Mouse (Mus musculus) stomach, postnatal 0 days (tissue): ENCODE data around the gene Wdr91. TPM values are rescaled to one million over a fixed set of nuclear protein-coding genes. Genes with fewer than 3 reads are reported as not detected.

Experiments
- ATAC-seq: fragments of 200-750 bp; cut with Nextera tagmentation; 2 replicates; pipeline ENCODE4 v1.8.0; 2017; ENCODE audit not compliant: low FRiP score, low TSS enrichment
- DNase-seq: peaks from one replicate; pipeline ENCODE4 v3.0.0-alpha.2; 2016; ENCODE audit warnings: low spot score
- H3K27ac ChIP-seq: fragments of 300-500 bp; sonication (generic); replicated peaks from 2 replicates; pipeline ENCODE4 v1.5.1; 2014; ENCODE audit warnings: mild to moderate bottlenecking, control low read depth
- H3K27me3 ChIP-seq: fragments of 300-500 bp; sonication (generic); 2 replicates; pipeline ENCODE4 v1.6.1; 2014; ENCODE audit warnings: low read length; ENCODE audit not compliant: control insufficient read depth, insufficient read depth
- H3K36me3 ChIP-seq: fragments of 300-500 bp; sonication (generic); 2 replicates; pipeline ENCODE4 v1.6.1; 2014; ENCODE audit warnings: low read length, mixed read lengths; ENCODE audit not compliant: control insufficient read depth, insufficient read depth
- H3K4me1 ChIP-seq: fragments of 300-500 bp; sonication (generic); replicated peaks from 2 replicates; pipeline ENCODE4 v1.6.1; 2014; ENCODE audit warnings: antibody characterized with exemption; ENCODE audit not compliant: control insufficient read depth, insufficient read depth
- H3K4me2 ChIP-seq: fragments of 300-500 bp; sonication (generic); replicated peaks from 2 replicates; pipeline ENCODE4 v1.6.1; 2014; ENCODE audit warnings: low read depth, mild to moderate bottlenecking, control low read depth, moderate library complexity
- H3K4me3 ChIP-seq: fragments of 300-500 bp; sonication (generic); 2 replicates; pipeline ENCODE4 v1.5.1; 2014; ENCODE audit warnings: low read depth, low read length, control low read depth
- H3K9ac ChIP-seq: fragments of 300-500 bp; sonication (generic); 2 replicates; pipeline ENCODE4 v1.6.1; 2014; ENCODE audit warnings: mild to moderate bottlenecking, low read length, control low read depth, mixed read lengths
- H3K9me3 ChIP-seq: fragments of 300-500 bp; sonication (generic); 2 replicates; pipeline ENCODE4 v1.6.1; 2016; ENCODE audit warnings: low read length; ENCODE audit not compliant: control insufficient read depth
- CTCF ChIP-seq: IDR thresholded peaks from 2 replicates; pipeline ENCODE4 v1.5.1; 2016; ENCODE audit warnings: antibody characterized with exemption, low read depth, mild to moderate bottlenecking, moderate library complexity
- EP300 ChIP-seq: optimal IDR thresholded peaks from 2 replicates; pipeline ENCODE3; 2016; ENCODE audit warnings: antibody characterized with exemption
- WGBS: fragments of 180-500 bp; shearing (Covaris S2); extraction: QIAGEN DNeasy Blood & Tissue Kit; methylation state at CpG from one replicate; pipeline ENCODE4 v1.1.7; 2014; 5-methylcytosine and 5-hydroxymethylcytosine counted together
- polyA plus RNA-seq: library from polyadenylated mRNA; unstranded; fragments of >200 nt; fragmentation: Nextera tagmentation; extraction: Ambion mirVana; gene quantifications from 2 replicates; pipeline ENCODE4 v1.2.1, GENCODE M21; 2015

Gene Wdr91
- polyA plus RNA-seq = 4.5 and 5.0 TPM in 2 replicates

DNA sequence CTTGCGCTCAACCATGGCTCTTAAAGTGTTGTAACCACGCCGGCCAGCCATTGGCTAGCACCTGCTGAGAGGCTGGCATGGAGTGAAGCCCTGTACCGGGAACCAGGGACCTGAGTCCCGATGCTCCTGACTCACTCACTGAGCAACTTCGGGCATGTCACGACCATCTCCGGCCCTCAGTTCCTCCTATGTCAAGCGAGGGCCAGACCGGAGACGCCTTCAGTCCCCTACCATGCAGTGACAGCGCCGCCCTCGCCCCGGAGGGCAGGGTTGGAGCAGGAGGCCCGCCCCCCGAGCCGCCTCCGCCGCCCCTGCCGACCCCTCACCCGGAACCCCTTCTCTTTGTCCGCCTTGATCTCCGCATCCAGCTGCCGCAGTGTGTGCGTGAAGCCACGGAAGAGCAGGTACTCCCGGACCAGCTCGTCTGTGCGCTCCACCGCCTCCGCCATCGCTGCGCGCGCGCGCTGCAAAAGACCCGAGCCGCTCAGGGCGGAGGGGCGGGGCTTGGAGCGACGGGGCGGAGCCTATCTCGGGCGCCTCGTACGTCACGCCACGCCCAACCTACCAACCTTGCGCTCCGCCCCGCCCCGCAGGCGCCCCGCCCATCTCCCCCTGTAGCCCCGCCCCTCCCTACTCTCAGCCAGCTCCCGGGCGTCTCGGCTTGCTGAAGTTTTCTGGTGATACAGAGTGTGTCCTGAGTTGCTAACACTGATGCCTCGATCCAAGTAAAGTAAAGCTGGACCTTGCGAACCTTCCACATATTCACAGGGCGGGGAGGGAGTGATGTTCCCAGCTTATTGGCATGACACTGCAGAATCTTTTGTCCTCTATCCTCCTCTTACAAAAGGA is at the start of gene Wdr91:
Wdr91 (minus strand) TSS at position 506 of the 849 bp plus-strand sequence.
- Histone ChIP-seq H3K27me3 (no peaks in the 10 kb centered on the region), H3K4me1 (no peaks in the 10 kb centered on the region), H3K9ac (peak within 1 kb of the TSS; percentile 73), H3K27ac (peak within 1 kb of the TSS; percentile 84), H3K36me3 (0 out of 2 replicates have a peak, but pooled peaks cover 4% of the 10 kb centered on the region), H3K9me3 (no peaks in the 10 kb centered on the region), H3K4me2 (peak within 1 kb of the TSS; percentile 75), H3K4me3 (peak within 1 kb of the TSS; percentile 79)
- ATAC-seq = peak; percentile 94
- DNase-seq = peak; percentile 97
- under 1% methylated on average over 59 of the region's 64 CpGs for WGBS
- no peak for TF ChIP-seq EP300
- peak; percentile 49 for TF ChIP-seq CTCF

DNA sequence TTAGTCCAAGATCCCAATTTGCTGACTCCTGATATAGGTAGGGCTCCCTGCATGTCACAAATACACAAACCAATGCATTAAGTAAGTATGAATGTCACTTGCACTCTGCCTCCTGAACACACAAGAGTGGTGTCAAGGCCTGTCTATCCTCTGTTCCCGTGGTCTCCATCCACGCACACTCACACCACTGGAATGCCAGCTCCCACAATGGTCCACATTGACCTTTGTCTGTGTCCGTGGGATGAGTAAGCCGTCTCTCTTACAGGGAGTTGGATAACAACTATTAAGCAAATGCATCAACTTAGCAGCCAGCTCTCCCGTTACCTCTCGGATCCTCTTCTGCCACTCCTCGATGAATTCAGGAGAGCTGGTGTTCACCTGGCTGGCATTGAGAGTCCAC is 48.5 kb upstream of the Wdr91 start:
- 86% methylated on average over 7 of the region's 7 CpGs for WGBS
- Histone ChIP-seq H3K27me3 (no peaks in the 10 kb centered on the region), H3K36me3 (no peaks in the 10 kb centered on the region), H3K9ac (no peak overlapping the region), H3K4me2 (no peak overlapping the region), H3K9me3 (no peaks in the 10 kb centered on the region), H3K4me3 (no peak overlapping the region), H3K27ac (no peak overlapping the region), H3K4me1 (no peaks in the 10 kb centered on the region)
- no peak for ATAC-seq
- TF ChIP-seq EP300 = no peak
- no peak for TF ChIP-seq CTCF
- DNase-seq = no peak

DNA sequence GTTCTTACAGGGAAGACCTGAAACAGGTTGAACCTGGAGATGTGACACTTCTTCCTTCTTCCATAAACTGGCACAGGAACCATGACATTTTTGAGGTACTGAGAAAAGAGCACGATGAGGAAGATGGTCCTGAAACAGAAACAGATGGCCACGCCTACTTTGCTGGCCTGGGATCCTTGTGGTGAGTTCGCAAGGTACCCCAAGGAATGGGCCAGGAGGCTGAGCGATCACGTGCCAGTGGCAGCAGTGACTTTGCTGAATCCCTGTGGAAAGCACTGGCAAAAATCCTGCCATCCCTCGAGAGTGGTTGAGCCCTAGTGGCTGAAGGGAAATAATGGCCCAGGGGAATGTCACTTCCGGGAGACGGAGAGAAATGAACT is 45.2 kb upstream of the Wdr91 start:
- no peak for ATAC-seq
- H3K9me3 ChIP-seq = no peaks in the 10 kb centered on the region
- H3K27me3 ChIP-seq = no peaks in the 10 kb centered on the region
- no peaks in the 10 kb centered on the region for H3K36me3 ChIP-seq
- DNase-seq = no peak
- no peaks in the 10 kb centered on the region for H3K4me1 ChIP-seq
- no peak overlapping the region for H3K9ac ChIP-seq
- H3K4me3 ChIP-seq = no peak overlapping the region
- WGBS = 55% methylated on average over 8 of the region's 8 CpGs
- no peak overlapping the region for H3K4me2 ChIP-seq
- TF ChIP-seq CTCF = no peak
- TF ChIP-seq EP300 = no peak
- no peak overlapping the region for H3K27ac ChIP-seq

DNA sequence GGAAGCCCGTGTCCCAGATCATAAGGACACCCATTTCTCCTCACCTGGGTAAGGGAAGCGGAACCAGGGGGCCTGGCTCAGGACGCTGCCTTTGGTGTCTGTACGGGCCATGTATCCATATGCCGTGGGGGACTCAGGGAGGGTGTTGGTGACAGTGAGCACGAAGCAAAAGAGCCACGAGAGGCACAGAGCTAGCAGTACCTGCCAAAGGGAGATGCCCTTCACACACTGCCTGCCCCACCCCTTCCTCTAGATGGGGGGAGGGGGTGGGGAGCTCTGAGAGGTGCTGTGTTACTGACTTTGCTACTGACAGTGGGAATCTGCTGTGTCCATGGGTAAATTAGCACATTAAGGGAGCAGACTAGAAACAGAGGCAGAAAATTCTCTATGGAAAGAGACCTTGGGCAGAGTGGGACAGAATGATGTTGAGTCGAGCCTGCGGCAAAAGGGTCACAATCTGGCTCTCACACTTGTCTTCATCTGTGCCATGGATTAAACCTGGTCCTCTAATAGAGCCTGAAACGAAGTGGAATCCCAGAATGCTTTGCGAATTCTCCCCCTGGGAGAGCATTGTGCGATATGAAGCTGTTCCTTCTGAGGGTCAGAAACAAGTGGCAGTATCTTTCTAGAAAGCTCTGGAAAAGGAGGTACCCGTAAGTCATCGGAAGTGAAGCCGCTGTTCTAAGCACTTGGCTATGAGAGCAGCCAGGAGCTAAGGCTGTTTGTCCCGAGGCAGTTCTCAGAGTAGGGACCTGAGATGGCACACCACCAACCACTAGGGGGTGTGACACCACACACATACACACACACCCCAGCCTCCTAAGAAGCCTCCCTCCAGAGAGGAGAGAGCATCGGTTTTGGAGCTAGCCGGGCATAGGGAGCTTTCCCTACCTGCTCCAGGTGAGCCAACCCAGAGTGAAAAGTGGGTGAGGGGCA is 44.5 kb upstream of the Wdr91 start:
- Histone ChIP-seq H3K27ac (no peak overlapping the region), H3K4me1 (no peaks in the 10 kb centered on the region), H3K36me3 (no peaks in the 10 kb centered on the region), H3K4me2 (no peak overlapping the region), H3K9me3 (no peaks in the 10 kb centered on the region), H3K4me3 (no peak overlapping the region), H3K9ac (no peak overlapping the region), H3K27me3 (no peaks in the 10 kb centered on the region)
- peak; percentile 78 for TF ChIP-seq CTCF
- no peak for TF ChIP-seq EP300
- 52% methylated on average over 18 of the region's 18 CpGs for WGBS
- ATAC-seq (peak; percentile 70), DNase-seq (peak; percentile 55)

DNA sequence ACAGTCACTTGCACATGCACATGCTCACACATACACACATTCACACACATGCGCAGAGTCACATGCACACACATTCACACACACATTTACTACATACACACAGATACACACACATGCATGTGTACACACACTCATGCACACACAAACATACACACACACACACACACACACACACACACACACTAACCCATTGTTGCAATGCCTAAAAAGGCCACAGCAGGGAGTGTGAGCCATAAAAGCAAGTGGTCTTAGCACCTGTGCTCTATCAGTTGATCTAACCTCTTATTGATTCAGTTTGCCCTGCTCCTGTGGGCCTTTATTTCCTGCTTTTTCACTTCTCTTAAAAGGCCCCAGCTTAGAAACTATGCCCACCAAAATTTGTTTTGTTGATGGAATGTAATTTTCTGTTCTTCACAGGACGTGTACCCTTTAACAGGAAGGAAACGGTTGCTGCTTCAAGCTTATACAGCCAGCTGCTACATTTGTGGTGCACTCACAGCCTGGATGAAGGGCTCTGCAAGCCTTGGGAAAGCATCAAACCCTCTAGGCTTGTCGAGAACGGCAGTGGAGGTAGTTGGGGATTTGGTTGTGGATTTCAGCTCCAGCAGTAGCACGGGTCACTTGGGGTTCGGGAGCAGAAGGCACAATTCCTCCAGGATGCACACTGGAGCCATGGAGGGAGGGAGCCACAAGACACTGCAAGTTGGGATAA is 41.4 kb upstream of the Wdr91 start:
- no peak overlapping the region for H3K9ac ChIP-seq
- H3K36me3 ChIP-seq = no peaks in the 10 kb centered on the region
- 53% methylated on average over 7 of the region's 7 CpGs for WGBS
- H3K4me3 ChIP-seq = no peak overlapping the region
- ATAC-seq = no peak
- H3K27ac ChIP-seq = 0 out of 2 replicates have a peak overlapping the region, but pooled peaks have one; percentile 41
- TF ChIP-seq CTCF = no peak; the same call in 1 of the 2 replicates
- TF ChIP-seq EP300 = no peak
- H3K27me3 ChIP-seq = no peaks in the 10 kb centered on the region
- H3K4me1 ChIP-seq = no peaks in the 10 kb centered on the region
- no peak overlapping the region for H3K4me2 ChIP-seq
- DNase-seq = no peak
- no peaks in the 10 kb centered on the region for H3K9me3 ChIP-seq
